Mouse (Mus musculus): ENCODE data around the gene Cyp4f39. TPM values are rescaled to one million over a fixed set of nuclear protein-coding genes. Genes with fewer than 3 reads are reported as not detected.
"Not testable (repeated sequence)": the region's sequence is repeated elsewhere in the genome, so short reads cannot be mapped to it uniquely, and the experiment has no call there.

Cyp4f39 gene
- total RNA-seq, 2 experiments from 2014 or later, result not detected

GRCm38 (mm10) chr17:32526341-32526740 lies 73.8 kb downstream of the Cyp4f39 start:
- ATAC-seq (ENCODE audit: poor library complexity, severe bottlenecking), result not testable (repeated sequence)

- no peak for ATAC-seq (ENCODE audit: poor library complexity, severe bottlenecking)
Observed at GRCm38 (mm10) chr17:32527748-32528147, 75.2 kb downstream of the Cyp4f39 start.

DNA sequence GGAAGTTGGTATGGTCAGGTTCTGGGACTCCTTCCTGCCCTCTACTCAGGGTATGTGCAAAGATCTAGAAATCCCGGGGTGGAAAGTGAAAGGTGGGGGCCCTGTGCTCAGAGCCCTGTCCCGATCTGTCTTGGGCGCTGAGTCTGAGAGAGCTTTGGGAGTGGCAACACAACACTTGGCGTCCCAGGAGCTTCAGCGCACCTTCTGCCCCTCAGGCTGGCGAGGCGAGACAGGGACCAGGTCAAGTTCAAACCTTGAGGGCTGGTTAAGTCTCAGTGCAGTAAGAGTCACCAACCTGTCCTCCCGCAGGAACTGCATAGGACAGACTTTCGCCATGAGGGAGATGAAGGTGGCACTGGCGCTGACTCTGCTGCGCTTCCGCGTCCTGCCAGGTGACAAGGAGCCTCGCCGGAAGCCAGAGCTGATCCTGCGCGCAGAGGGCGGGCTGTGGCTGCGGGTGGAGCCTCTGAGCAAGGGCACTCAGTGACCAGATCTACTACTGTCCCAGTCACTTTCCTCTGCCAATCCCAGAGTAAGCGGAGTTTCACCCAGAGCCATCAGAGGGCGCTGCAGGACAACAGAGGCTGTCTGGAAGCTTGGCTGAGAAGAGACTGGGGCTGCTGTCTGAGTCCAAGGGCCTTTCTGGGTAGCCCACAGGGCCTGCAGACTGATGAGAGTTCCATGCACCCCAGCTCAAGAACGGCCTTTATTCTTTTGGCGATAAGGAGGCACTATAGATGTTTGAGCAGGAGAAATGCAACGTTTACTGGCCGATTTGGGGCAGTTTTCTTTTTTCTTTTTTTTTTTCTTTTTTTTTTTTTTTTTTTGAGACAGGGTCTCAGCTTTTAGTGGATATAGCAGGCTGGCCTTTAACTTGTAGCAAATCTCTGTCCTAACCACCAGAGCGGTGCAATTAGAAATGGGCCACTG lies 76.2 kb downstream of the Cyp4f39 start:
- ATAC-seq (ENCODE audit: poor library complexity, severe bottlenecking), result peak; percentile 93

- ATAC-seq (ENCODE audit: poor library complexity, severe bottlenecking), result not testable (repeated sequence)
Observed at GRCm38 (mm10) chr17:32532356-32532755, 79.8 kb downstream of the Cyp4f39 start.

DNA sequence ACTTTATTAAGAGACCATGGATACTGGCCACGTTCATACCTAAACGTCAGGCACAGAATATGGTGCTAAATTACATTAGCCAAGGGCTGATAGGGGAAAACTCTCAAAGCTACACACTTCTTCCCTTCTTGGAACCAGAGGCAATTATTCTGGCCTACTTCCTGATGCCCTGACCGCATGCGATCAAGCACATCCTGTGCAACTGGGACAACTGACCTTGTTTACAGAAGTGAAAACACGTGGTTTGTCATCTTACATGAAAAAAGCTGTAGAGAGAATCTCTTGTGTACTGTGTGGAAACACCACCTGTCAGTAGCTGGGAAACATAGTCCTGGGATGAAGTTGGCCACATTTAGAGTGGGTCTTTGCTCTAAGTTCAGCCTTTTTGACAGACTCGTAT lies 81.5 kb downstream of the Cyp4f39 start:
- peak; percentile 85 for ATAC-seq (ENCODE audit: poor library complexity, severe bottlenecking)

DNA sequence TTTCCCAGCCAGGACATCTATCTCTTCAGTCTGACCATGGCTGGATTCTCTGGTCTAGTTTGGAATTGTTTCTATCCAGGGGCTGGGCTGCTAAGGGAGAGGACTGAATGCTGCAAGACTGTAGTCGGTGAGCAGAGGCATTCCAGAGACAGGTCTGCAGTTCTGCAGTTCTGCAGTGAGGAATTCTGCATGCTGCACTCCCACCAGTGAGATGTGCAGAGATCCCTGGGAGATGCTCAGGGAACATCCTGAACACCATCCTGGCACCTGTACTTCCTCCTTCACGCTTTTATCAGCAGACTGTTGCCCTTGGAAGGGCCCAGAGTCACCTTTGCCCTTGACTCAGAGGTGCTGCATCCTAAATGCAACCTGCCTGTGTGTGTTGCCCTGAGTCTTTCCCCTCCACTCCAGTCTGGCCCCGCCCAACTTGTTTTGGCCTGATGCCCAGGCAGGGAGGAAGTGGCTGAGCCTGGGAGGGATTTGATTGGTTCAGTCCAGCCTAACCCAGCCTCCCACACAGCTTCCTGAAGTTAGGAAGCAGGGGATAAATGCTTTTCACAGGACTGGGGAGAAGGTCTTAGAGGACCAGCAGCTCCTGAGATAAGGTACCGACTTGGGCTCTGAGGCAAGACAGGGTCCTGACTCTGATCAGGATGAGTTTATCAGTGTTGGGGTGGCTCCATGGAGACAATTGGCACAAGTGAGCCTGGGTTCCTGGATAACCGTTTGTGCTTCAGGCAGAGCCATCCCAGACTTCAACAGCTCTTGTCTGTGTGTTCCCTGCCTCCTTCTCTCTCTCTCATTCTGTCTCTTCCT lies 83.7 kb downstream of the Cyp4f39 start, which contains the start of gene Cyp4f16:
TSS of gene Cyp4f16 (plus strand) at position 508 of the 816 bp plus-strand sequence.
- peak; percentile 89 for ATAC-seq (ENCODE audit: poor library complexity, severe bottlenecking)

DNA sequence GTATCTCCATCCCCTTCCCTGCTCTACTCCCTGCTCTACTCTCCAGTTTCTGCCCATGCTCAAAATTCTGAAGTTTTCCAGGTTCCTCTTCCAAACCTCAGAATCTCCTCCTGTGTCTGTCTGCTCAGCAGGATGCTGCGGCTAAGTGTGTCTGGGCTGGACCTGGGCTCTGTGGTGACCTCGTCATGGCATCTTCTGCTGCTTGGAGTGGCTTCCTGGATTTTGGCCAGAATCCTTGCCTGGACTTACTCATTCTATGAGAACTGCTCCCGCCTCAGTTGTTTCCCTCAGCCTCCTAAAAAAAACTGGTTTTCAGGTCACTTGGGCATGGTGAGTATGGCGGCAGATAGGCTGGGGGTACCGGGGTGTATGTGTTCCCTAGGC lies 84.3 kb downstream of the Cyp4f39 start:
- ATAC-seq (ENCODE audit: poor library complexity, severe bottlenecking), result no peak

Other genes starting within 250 kb of the Cyp4f39 start
- 128 and 143 TPM in 2 replicates for gene Brd4, start 168.0 kb upstream of the Cyp4f39 start, total RNA-seq (2015)
- 20.7 and 30.3 TPM in 2 replicates for gene Brd4, start 168.0 kb upstream of the Cyp4f39 start, total RNA-seq (2017)
- 43.5 and 49.8 TPM in 2 replicates for gene Akap8, start 131.5 kb upstream of the Cyp4f39 start, total RNA-seq (2015)
- 91.5 and 103 TPM in 2 replicates for gene Akap8, start 131.5 kb upstream of the Cyp4f39 start, total RNA-seq (2017)
- gene Akap8l, start 102.1 kb upstream of the Cyp4f39 start, total RNA-seq (2015), result 48.3 and 51.1 TPM in 2 replicates
- 66.4 and 69.6 TPM in 2 replicates for gene Akap8l, start 102.1 kb upstream of the Cyp4f39 start, total RNA-seq (2017)
- gene Wiz, start 63.3 kb upstream of the Cyp4f39 start, total RNA-seq (2015), result 17.2 and 23.0 TPM in 2 replicates
- gene Wiz, start 63.3 kb upstream of the Cyp4f39 start, total RNA-seq (2017), result 4.9 and 5.9 TPM in 2 replicates
- gene Rasal3, start 49.1 kb upstream of the Cyp4f39 start, total RNA-seq (2015), result 52.9 and 54.4 TPM in 2 replicates
- 19.5 and 25.7 TPM in 2 replicates for gene Rasal3, start 49.1 kb upstream of the Cyp4f39 start, total RNA-seq (2017)
- gene Pglyrp2, start 28.6 kb upstream of the Cyp4f39 start, total RNA-seq (2015), result 1.7 and 2.0 TPM in 2 replicates
- 1.4 and 2.2 TPM in 2 replicates for gene Pglyrp2, start 28.6 kb upstream of the Cyp4f39 start, total RNA-seq (2017)
- gene Cyp4f17, start 53.3 kb downstream of the Cyp4f39 start, total RNA-seq (2015), result 0.36 and 0.38 TPM in 2 replicates
- 0.66 and 0.98 TPM in 2 replicates for gene Cyp4f17, start 53.3 kb downstream of the Cyp4f39 start, total RNA-seq (2017)
- gene Cyp4f16, start 83.8 kb downstream of the Cyp4f39 start, total RNA-seq (2015), result 25.2 and 28.3 TPM in 2 replicates
- gene Cyp4f16, start 83.8 kb downstream of the Cyp4f39 start, total RNA-seq (2017), result 19.0 and 39.0 TPM in 2 replicates
- not detected in 2 replicates for gene Cyp4f37, start 168.6 kb downstream of the Cyp4f39 start, total RNA-seq (2015)
- 1.1 TPM in 1 of 2 replicates, not detected in the other for gene Cyp4f37, start 168.6 kb downstream of the Cyp4f39 start, total RNA-seq (2017)
- not detected in 2 replicates for gene Cyp4f40, start 206.2 kb downstream of the Cyp4f39 start, total RNA-seq (2015)
- gene Cyp4f40, start 206.2 kb downstream of the Cyp4f39 start, total RNA-seq (2017), result not detected in 2 replicates
- gene Cyp4f15, start 232.9 kb downstream of the Cyp4f39 start, total RNA-seq (2015), result not detected in 2 replicates
- not detected in 2 replicates for gene Cyp4f15, start 232.9 kb downstream of the Cyp4f39 start, total RNA-seq (2017)